Mouse (Mus musculus) cerebellum, postnatal 4 days (tissue): ENCODE measurements around the gene Rrh.
"Not testable (repeated sequence)": the region's sequence is repeated elsewhere in the genome, so short reads cannot be mapped to it uniquely, and the experiment has no call there.

Experiments
- DNase-seq, 2 experiments: peaks; one replicate each; pipeline ENCODE4 v3.0.0; 2022; ENCODE audit warnings: low spot score in 2 of 2, mixed read lengths in 1 of 2

Gene Rrh

GRCm38 (mm10) chr3:129782746-129783145 lies 39.6 kb downstream of the Rrh start:
- DNase-seq, result no peak

DNA sequence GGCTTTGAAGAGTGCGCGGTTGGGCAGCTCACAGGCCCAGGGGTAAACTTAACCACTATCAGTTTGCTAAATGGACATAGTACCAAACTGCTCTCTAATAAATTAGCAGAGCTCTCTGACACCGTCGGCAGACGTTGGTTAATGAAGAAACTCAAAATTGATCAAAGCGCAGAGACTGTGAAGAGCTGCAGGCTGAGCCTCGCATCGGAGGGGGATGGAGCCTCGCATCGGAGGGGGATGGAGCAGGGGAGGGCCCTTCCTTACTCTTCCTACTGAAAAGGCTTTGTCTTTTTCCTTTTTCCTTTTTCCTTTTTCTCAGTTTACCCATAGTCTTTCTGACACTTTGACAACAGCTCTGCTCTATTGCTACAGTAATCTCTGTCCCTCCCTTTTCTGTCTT lies 41.0 kb downstream of the Rrh start:
- DNase-seq, result no peak

DNA sequence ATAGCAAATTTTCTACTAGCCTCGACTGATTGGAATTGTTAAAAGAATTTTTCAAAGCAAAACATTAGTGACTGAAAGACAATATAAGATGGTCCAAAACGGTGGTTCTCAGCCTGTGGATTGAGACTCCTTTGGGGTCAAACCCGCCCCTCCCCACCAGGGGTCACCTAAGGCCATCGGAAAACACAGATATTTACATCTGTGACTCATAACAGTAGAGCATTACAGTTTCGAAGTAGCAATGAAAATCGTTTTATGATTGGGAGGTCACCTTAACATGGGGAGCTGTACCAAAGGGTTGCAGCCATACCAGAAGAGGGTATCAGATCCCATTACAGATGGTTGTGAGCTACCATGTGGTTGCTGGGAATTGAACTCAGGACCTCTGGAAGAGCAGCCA lies 51.2 kb downstream of the Rrh start:
- no peak for DNase-seq

GRCm38 (mm10) chr3:129766971-129767794 lies 55.2 kb downstream of the Rrh start:
- DNase-seq, result no peak

DNA sequence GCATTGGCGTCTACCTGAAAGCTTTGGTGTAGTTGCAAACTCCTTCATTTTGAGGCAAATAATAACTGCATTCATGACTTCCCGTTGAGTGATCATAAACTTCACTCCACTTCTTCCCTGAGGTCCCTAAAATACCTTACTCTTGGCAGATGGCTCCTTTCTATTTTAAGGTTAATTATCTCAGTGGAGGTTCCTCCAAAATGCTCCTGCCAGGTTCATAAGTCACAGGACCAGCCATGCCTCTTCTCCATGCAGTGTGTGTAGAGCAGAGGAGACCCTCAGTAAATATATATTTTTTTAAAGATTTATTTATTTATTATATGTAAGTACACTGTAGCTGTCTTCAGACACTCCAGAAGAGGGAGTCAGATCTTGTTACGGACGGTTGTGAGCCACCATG lies 56.3 kb downstream of the Rrh start:
- no peak for DNase-seq

DNA sequence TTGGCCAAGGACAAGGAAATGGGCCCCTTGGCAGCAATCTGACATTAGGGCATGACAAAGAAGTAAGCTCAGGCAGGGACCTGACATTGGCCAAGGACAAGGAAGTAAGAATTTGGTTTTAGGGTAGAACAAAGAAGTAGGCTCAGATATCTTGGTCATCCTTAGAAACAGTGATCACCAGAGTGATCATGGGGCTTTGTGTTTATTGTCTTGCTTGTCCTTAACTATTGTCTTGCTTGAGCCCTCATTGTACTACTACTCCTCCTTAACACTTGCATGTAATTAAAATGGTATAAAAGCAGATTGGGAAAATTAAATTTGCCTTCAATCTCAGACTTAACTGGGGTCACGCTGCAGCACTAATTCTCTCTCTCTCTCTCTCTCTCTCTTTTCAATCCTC lies 64.8 kb downstream of the Rrh start:
- DNase-seq, result not testable (repeated sequence)

DNA sequence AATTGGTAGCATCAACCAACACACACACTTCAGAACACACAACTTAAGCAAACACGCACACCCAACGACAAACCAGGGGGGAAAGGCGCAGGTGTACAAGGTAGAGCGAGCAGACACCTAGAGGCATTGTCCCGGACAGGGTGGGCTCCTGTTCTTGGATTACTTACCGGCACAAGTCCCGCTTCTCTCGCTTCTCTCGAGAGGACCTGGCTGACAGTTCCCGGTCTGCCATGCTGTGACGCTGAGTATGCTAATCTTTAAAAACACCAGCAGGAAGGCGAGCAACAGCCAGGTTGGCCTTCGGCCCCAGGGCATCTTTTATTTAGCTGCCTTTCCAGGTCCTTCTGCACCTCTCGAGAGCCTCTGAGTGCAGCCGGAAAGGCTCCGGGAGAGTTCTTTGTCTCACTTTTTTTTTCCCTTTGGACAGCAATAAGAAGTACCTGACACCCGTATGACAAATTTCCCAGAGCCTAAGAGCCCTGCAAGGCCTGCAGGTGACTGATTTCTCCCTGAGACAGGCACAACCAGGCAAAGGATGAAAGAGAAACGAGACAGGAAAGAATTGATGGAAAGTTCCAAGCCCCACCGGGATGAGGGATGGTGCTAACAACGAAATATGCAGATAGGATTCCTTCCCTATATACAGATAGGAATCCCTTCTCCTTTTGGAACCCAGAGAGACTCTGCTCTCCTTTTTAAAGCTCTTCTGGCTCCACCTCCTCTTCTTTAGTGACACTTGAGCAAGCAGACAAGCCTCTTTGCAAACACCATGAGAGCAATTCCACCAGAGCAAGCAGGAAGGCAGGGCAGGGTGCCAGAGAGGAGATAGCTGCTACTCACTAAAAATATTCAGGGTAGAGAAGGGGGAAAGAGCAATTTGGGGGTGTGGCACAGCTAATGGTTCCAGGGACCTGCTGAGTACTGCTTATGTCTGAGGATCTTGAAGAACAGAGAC lies 67.5 kb downstream of the Rrh start, which contains the start of gene Egf:
Gene Egf (minus strand): TSS at position 667 of the 955 bp plus-strand sequence.
- DNase-seq, result no peak
